Mouse (Mus musculus) lung, postnatal 10 days (tissue): ENCODE results near the gene Lrrc45.
A peak's percentile ranks its signal among the peaks of the same experiment; 100 is the strongest.
"Not testable (repeated sequence)": the region's sequence is repeated elsewhere in the genome, so short reads cannot be mapped to it uniquely, and the experiment has no call there.

Source experiments
- DNase-seq: peaks from one replicate; pipeline ENCODE4 v3.0.0; 2021

Gene Lrrc45

GRCm38 (mm10) chr11:120713580-120714518 lies at the start of gene Lrrc45, which contains the start of gene Cenpx:
Gene Lrrc45, plus strand, starts transcription at chr11:120713925.
Gene Cenpx, minus strand, starts transcription at chr11:120713738.
- peak; percentile 99 for DNase-seq

- peak; percentile 83 for DNase-seq
Observed at GRCm38 (mm10) chr11:120665406-120665805, 48.3 kb upstream of the Lrrc45 start.

- peak; percentile 45 for DNase-seq
Observed at GRCm38 (mm10) chr11:120666617-120667016, 47.1 kb upstream of the Lrrc45 start.

DNA sequence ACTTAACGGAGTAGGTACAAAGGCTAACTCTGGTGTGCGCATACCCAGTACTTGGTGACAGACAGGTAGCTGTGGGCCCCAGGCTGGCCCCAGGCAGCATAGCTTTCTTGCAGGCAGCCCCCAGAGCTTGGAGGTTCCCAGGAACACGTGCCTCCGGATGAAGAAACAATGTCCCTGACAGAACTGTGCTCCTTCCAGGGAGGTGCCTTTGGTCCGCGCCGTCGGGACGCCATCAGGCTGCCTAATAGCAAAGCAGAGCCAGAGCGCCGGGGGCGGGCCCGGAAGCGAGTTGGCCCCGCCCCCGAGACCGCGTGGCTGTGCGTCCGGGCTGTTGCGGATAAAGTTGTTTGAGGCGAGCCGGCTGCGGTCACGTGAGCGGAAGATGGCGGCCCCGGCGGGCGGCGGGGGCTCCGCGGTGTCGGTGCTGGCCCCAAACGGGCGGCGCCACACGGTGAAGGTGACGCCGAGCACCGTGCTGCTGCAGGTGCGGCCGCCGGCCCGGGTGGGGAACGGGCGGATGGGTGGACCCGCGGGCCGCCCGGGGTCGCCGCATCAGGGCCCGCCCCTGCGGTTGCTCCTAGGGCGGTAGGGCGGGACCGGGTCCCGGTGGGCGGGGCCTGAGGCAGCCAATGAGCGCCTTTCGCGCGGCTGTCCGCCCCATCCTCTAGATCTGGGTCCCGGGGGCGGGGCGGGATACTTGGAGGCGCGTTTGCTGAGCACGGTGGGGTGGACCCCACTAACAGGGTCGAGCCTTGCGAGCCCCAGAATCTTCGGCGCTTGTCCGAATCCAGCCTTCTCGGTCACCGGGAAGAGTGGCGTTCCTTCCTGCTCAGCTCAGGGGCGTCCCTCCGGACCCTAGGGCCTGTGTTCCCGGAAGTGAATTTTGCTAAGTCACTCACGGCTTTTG lies 40.8 kb upstream of the Lrrc45 start, which contains the start of gene Aspscr1:
TSS of gene Aspscr1 (plus strand) at position 287 of the 907 bp plus-strand sequence.
- peak; percentile 98 for DNase-seq

- no peak for DNase-seq
Observed at GRCm38 (mm10) chr11:120673594-120674122, 40.1 kb upstream of the Lrrc45 start.

- not testable (repeated sequence) for DNase-seq
Observed at GRCm38 (mm10) chr11:120675875-120676274, 37.9 kb upstream of the Lrrc45 start.

GRCm38 (mm10) chr11:120676951-120677350 lies 36.8 kb upstream of the Lrrc45 start:
- no peak for DNase-seq

DNA sequence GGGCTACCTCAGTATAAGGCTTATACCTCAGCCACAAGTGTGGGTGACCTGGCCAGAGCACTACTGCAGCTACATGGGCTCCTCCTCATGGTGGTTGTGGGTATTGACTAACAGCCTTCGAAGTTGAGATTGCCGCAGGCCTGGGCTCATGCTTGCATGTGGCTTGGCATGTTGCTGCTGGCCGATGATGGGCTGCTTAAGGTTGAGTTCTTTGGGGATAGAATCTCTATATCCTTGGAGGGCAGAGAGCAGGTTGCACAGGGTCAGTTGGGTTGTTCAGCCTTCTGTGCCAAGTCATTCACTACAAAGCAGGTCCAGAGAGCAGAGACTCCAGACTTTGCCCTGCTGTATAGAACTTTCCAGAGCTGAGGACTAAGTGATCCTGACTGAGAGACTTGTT lies 33.8 kb upstream of the Lrrc45 start:
- DNase-seq, result peak; percentile 66

GRCm38 (mm10) chr11:120682683-120683082 lies 31.0 kb upstream of the Lrrc45 start:
- no peak for DNase-seq

DNA sequence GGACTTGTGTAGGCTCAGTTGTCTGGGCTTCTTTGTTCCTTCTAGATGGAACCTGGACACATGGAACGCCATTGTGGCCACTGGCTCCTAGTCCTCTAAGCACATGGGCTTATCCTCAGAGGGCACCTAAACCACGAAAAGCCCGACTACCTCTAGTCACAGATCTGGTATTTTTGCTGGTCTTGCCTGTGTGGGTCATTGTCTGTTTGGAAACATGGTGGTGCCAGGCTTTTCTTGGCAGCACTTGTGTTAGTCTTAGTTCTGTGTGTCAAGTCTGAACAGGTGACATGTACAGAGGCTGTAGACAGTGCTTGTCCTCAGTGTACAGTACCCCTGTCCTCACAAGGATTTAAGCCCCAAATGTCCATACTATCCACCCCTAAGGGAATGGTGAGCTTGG lies 30.2 kb upstream of the Lrrc45 start:
- DNase-seq, result no peak

GRCm38 (mm10) chr11:120684086-120684485 lies 29.6 kb upstream of the Lrrc45 start:
- no peak for DNase-seq

DNA sequence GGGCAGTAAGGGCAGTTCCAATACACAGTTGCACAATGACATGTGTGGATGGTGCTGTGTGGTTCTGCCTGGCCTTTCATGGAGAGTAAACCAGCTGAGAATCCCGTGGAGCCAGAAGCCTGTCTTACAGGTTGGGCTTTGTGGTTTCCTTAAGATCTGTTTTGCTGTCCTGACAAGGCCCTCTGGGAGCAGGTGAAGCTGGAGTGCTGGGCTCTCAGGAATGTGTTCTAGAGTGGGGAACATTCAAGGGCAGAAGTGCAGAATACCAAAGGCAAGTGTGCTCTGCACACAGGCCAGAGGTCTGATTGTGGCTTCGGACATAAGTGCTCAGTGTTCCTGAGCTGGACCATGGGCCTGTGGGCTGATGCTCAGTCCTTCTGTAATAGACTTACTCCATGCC lies 29.1 kb upstream of the Lrrc45 start:
- peak; percentile 50 for DNase-seq

DNA sequence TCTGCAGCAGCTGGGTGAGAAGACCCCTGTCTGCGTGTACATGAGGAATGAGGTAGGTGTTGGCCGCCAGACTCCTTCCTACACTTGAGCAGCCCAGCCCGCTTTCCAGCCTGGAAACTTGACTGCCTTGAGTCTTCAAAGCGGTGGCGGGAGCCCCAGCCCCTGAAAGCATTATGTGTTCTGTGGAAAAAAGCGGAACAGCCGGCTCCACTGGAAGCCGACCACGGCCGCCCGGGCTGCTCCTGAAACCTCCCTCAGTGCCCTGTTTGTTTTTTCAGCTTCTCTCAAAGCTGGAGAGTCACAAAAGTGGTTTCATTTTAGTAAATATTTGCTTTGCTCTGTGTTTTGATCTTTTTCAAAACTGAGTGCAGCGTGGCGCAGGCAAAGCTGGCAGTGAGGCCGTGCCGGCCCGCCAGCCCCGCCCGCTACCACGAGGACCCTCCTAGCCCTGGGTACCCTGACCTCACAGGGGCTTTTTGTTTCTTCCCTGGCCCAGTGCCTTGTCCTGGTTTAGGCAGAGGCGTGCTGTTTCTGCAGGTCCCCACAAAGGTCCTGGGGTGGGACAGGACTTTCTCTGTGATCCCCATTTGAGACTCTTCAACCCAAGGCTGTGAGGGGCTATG lies 27.0 kb upstream of the Lrrc45 start:
- peak; percentile 69 for DNase-seq

DNA sequence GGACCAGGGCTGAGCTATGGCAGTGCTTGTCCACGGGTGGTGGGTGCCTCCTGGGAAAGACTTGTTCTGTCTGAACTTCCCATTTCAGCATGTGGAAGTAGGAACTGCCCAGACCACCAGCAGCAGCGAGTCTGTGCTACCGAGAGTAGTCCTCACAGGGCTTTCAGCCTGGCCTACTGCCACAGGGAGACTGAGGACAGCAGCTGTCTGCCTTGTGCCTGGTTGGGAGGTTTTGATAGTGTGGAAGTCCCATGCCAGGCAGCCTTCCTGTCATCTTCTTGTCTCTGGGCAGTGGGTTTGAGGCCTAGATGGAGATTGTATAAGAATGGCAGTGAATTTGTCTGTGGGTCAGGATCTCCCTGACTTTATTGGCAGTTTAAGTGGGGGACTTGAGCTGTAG lies 24.4 kb upstream of the Lrrc45 start:
- DNase-seq, result no peak

GRCm38 (mm10) chr11:120692471-120693011 lies 21.2 kb upstream of the Lrrc45 start:
- peak; percentile 73 for DNase-seq

DNA sequence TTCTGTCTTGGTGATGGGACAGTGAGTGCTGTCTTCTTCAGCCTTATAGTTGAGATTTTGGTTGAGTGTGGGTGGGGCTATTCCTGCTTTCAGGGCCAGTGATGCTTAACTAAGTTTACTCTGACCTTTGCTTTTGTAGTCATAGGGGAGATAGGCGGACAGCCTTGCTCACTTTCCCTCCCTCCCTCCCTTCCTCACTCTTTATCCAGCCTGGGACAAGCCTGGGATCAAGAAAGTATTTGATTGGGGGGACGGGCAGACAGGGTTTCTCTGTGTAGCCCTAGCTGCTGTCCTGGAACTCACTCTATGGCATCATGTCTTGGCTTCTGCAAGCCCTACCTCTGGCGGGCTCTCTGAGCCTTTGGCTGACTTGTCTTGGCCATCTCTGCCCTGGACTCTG lies 20.3 kb upstream of the Lrrc45 start:
- no peak for DNase-seq

- peak; percentile 85 for DNase-seq
Observed at GRCm38 (mm10) chr11:120695184-120695583, 18.5 kb upstream of the Lrrc45 start.

- DNase-seq, result no peak
Observed at GRCm38 (mm10) chr11:120695641-120696040, 18.1 kb upstream of the Lrrc45 start.

DNA sequence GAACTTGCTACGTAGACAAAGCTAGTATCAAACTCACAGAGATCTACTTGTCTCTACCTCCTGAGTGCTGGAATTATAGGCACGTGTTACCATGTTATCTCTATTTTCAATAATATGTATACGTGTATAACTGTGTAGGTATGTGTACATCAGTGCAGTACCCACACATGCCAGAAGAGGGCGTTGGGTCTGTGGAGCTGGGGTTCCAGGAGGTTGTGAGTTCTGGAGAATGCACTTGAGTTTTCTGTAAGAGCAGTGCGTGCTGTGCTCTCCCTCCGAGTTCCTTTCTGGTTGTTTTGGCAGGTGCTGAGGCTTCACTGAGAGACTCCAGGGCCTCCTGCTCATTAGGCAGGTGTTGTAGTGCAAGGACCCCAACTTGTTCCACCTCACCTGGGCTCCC lies 17.2 kb upstream of the Lrrc45 start:
- DNase-seq, result no peak

GRCm38 (mm10) chr11:120697741-120698140 lies 16.0 kb upstream of the Lrrc45 start:
- DNase-seq, result peak; percentile 84

GRCm38 (mm10) chr11:120703696-120704454 lies 9.8 kb upstream of the Lrrc45 start:
- peak; percentile 57 for DNase-seq
